In the genomic region with DNA sequence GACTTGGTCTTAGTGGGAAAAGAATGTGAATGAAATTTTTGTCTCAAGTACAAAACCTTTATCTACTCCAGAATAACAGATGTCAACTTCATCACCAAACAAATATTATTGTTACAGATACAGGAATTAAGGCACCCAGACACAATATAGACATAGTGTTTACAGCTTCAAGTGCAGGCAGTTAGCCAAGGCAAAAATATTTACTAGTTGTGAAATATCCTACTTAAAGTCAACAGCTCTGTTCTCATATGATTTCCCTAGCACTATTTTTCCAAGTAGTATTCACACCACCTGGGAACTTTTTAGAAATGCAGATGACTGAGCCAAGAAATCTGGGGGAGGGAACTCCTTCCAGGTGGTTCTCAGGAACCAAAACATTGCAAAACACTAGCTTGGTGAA, we compare ENCODE assay signal across 19 mouse cellular contexts.
DNase-seq lines count a peak whose midpoint lies in the region; ATAC-seq and TF ChIP-seq lines count a peak whose summit lies in the region.
"Had no signal": no experiment of that assay in that cellular context is flagged by ENCODE, and none has a peak within 500 bp of the region (broad histone marks: within the 10 kb centered on the region; RNA-seq: fewer than 3 reads in every experiment).

No protein-coding gene starts in this region.

- no peaks in the 10 kb centered on the region for H3K36me3 ChIP-seq in embryonic facial prominence, embryonic 14.5 days (ENCODE audit: control insufficient read depth, insufficient read depth, low read length)
- no peaks in the 10 kb centered on the region for H3K36me3 ChIP-seq in embryonic facial prominence, embryonic 10.5 days (replicated peaks)
- H3K36me3 ChIP-seq in liver, adult 2 months (ENCODE audit: control insufficient read depth, insufficient read depth, low read length), result no peaks in the 10 kb centered on the region
- H3K36me3 ChIP-seq in liver, embryonic 11.5 days (ENCODE audit: control insufficient read depth, insufficient read depth, low read length), result no peaks in the 10 kb centered on the region
- H3K36me3 ChIP-seq: forebrain, embryonic 12.5 days; heart, embryonic 12.5 days; hindbrain, embryonic 12.5 days had no signal

- H3K79me2 ChIP-seq in liver, adult 2 months (ENCODE audit: control insufficient read depth, insufficient read depth, low read length), result no peaks in the 10 kb centered on the region

- no peak overlapping the region for H3K4me3 ChIP-seq in embryonic facial prominence, embryonic 14.5 days (ENCODE audit: low read depth, low read length)
- H3K4me3 ChIP-seq in embryonic facial prominence, embryonic 10.5 days, result no peak overlapping the region
- H3K4me3 ChIP-seq in liver, adult 2 months (ENCODE audit: insufficient read depth, low read depth, low read length), result no peak overlapping the region
- H3K4me3 ChIP-seq in liver, embryonic 11.5 days (ENCODE audit: low read depth, low read length), result no peak overlapping the region
- H3K4me3 ChIP-seq: forebrain, embryonic 12.5 days; gastrocnemius, adult 2 months; heart, embryonic 12.5 days; hindbrain, embryonic 12.5 days had no signal

- no peaks in the 10 kb centered on the region for H3K4me1 ChIP-seq in embryonic facial prominence, embryonic 14.5 days (ENCODE audit: control insufficient read depth, insufficient read depth, low read length)
- H3K4me1 ChIP-seq in embryonic facial prominence, embryonic 10.5 days, result no peaks in the 10 kb centered on the region
- H3K4me1 ChIP-seq in liver, adult 2 months (ENCODE audit: control insufficient read depth, insufficient read depth, low read length), result no peaks in the 10 kb centered on the region
- H3K4me1 ChIP-seq in liver, embryonic 11.5 days (replicated peaks; ENCODE audit: control insufficient read depth, insufficient read depth, low read length), result no peaks in the 10 kb centered on the region
- H3K4me1 ChIP-seq: forebrain, embryonic 12.5 days; heart, embryonic 12.5 days; hindbrain, embryonic 12.5 days had no signal

- no peaks in the 10 kb centered on the region for H3K27me3 ChIP-seq in embryonic facial prominence, embryonic 14.5 days (replicated peaks; ENCODE audit: control insufficient read depth, insufficient read depth, low read length)
- no peaks in the 10 kb centered on the region for H3K27me3 ChIP-seq in embryonic facial prominence, embryonic 10.5 days (replicated peaks; ENCODE audit: low read depth, poor library complexity, severe bottlenecking)
- no peaks in the 10 kb centered on the region for H3K27me3 ChIP-seq in liver, adult 2 months (ENCODE audit: control insufficient read depth, insufficient read depth, low read length)
- H3K27me3 ChIP-seq in liver, embryonic 11.5 days (replicated peaks; ENCODE audit: control insufficient read depth, insufficient read depth, low read length), result no peaks in the 10 kb centered on the region
- H3K27me3 ChIP-seq: forebrain, embryonic 12.5 days; heart, embryonic 12.5 days; hindbrain, embryonic 12.5 days had no signal

- TF ChIP-seq CTCF in liver, adult 2 months (IDR thresholded peaks at IDR 0.05; ENCODE audit: low read depth, low read length), result no peak

- no peak overlapping the region for H3K4me2 ChIP-seq in embryonic facial prominence, embryonic 14.5 days (ENCODE audit: low read depth, low read length)
- H3K4me2 ChIP-seq in liver, embryonic 11.5 days, result no peak overlapping the region
- H3K4me2 ChIP-seq: forebrain, embryonic 12.5 days; heart, embryonic 12.5 days; hindbrain, embryonic 12.5 days had no signal

- 0 out of 2 replicates have a peak, but pooled peaks cover 3% of the 10 kb centered on the region for H3K9me3 ChIP-seq in embryonic facial prominence, embryonic 14.5 days (ENCODE audit: control insufficient read depth, low read length)
- no peaks in the 10 kb centered on the region for H3K9me3 ChIP-seq in embryonic facial prominence, embryonic 10.5 days
- no peaks in the 10 kb centered on the region for H3K9me3 ChIP-seq in liver, embryonic 11.5 days (ENCODE audit: control insufficient read depth, low read length)
- H3K9me3 ChIP-seq: forebrain, embryonic 12.5 days had no signal

- DNase-seq in embryonic facial prominence, embryonic 14.5 days (ENCODE audit: low spot score), result peak; percentile 0
- no peak for DNase-seq in embryonic facial prominence, embryonic 10.5 days (ENCODE audit: low spot score)
- DNase-seq in liver, adult 2 months (ENCODE audit: extremely low read depth, low read depth, low spot score), result peak; percentile 0
- DNase-seq in liver, embryonic 11.5 days (ENCODE audit: low spot score), result no peak
- peak; percentile 24 for DNase-seq in lung, postnatal 25 days (ENCODE audit: low spot score)
- DNase-seq in lung, postnatal 14 days, result no peak
- no peak for DNase-seq in heart, postnatal 25 days (ENCODE audit: low spot score)
- DNase-seq: adrenal gland, postnatal 10 days; cerebellum, adult 2 months; cerebellum, postnatal 10 days; gastrocnemius, adult 2 months; gastrocnemius, postnatal 25 days; heart, postnatal 4 days had no signal

- intact Hi-C loops in heart, postnatal 25 days (cut with DNase I), result no loop called here

- no peak overlapping the region for H3K27ac ChIP-seq in embryonic facial prominence, embryonic 14.5 days (replicated peaks; ENCODE audit: low read depth, low read length)
- no peak overlapping the region for H3K27ac ChIP-seq in embryonic facial prominence, embryonic 10.5 days (replicated peaks)
- H3K27ac ChIP-seq in liver, adult 2 months (replicated peaks; ENCODE audit: insufficient read depth, low read depth, low read length), result no peak overlapping the region
- H3K27ac ChIP-seq in liver, embryonic 11.5 days (ENCODE audit: low read depth, low read length), result no peak overlapping the region
- H3K27ac ChIP-seq: forebrain, embryonic 12.5 days; gastrocnemius, adult 2 months; hindbrain, embryonic 12.5 days had no signal

- TF ChIP-seq POLR2A in liver, adult 2 months (IDR thresholded peaks at IDR 0.05; ENCODE audit: extremely low read depth, insufficient read depth, low read length), result no peak

- no peak overlapping the region for H3K9ac ChIP-seq in embryonic facial prominence, embryonic 14.5 days (ENCODE audit: low read depth, low read length)
- no peak overlapping the region for H3K9ac ChIP-seq in liver, adult 2 months (ENCODE audit: low read depth, low read length)
- no peak overlapping the region for H3K9ac ChIP-seq in liver, embryonic 11.5 days (ENCODE audit: low read depth, low read length)
- H3K9ac ChIP-seq: forebrain, embryonic 12.5 days; heart, embryonic 12.5 days; hindbrain, embryonic 12.5 days had no signal

- ATAC-seq in embryonic facial prominence, embryonic 14.5 days (ENCODE audit: low read depth), result no peak
- ATAC-seq in liver, embryonic 11.5 days (replicated peaks; ENCODE audit: low FRiP score), result no peak
- ATAC-seq: hindbrain, embryonic 16.5 days; inflammation-experienced regulatory T-cells, adult 6 months; intestine, postnatal 0 days had no signal

Comparison
In these comparisons a context has a peak if more than half of its experiments do, and no peak if none do; other contexts are left out.
1. DNase-seq: peak in embryonic facial prominence, embryonic 14.5 days (single experiment), liver, adult 2 months (single experiment) and lung, postnatal 25 days (single experiment); none in embryonic facial prominence, embryonic 10.5 days (single experiment), liver, embryonic 11.5 days (single experiment), lung, postnatal 14 days (single experiment) and heart, postnatal 25 days (single experiment).